Mouse (Mus musculus) small intestine, adult 2 months (tissue): ENCODE measurements at regions not wholly inside any gene's neighbourhood (a gene's known extent, or its start where the extent isn't known, plus 50 kb on each side); places are given as distances from the start of the nearest gene placed in this dataset.

Experiments used
- H3K27ac ChIP-seq: fragments of 200-500 bp; 2 replicates; pipeline ENCODE4 v1.5.1; 2012; ENCODE audit warnings: low read depth, low read length, control low read depth, inconsistent platforms; ENCODE audit not compliant: insufficient read depth
- H3K27me3 ChIP-seq: fragments of 200-500 bp; 2 replicates; pipeline ENCODE4 v1.6.1; 2012; ENCODE audit warnings: mild to moderate bottlenecking, moderate library complexity, low read length, inconsistent platforms; ENCODE audit not compliant: control insufficient read depth, insufficient read depth
- H3K36me3 ChIP-seq: fragments of 200-500 bp; 2 replicates; pipeline ENCODE4 v1.6.1; 2012; ENCODE audit warnings: mild to moderate bottlenecking, low read length, control low read depth, inconsistent platforms; ENCODE audit not compliant: control insufficient read depth, insufficient read depth
- H3K4me1 ChIP-seq: fragments of 200-500 bp; 2 replicates; pipeline ENCODE4 v1.6.1; 2012; ENCODE audit warnings: low read length, inconsistent platforms, mixed read lengths; ENCODE audit not compliant: control insufficient read depth, insufficient read depth, insufficient read length
- H3K4me3 ChIP-seq: fragments of 200-500 bp; 2 replicates; pipeline ENCODE4 v1.5.1; 2012; ENCODE audit warnings: low read depth, mild to moderate bottlenecking, control low read depth, inconsistent platforms, low read length, moderate library complexity
- CTCF ChIP-seq: fragments of 200-500 bp; IDR thresholded peaks from 2 replicates; pipeline ENCODE4 v1.5.1; 2012; ENCODE audit warnings: low read depth, mild to moderate bottlenecking, control low read depth, inconsistent platforms, low read length, moderate library complexity, mixed read lengths; ENCODE audit not compliant: insufficient replicate concordance, insufficient read length; ENCODE audit errors: extremely low read depth
- POLR2A ChIP-seq: fragments of 200-500 bp; IDR thresholded peaks from 2 replicates; pipeline ENCODE4 v1.6.1; 2012; ENCODE audit warnings: low read depth, mild to moderate bottlenecking, control low read depth, inconsistent platforms, low read length, moderate library complexity
- WGBS: fragments of 180-500 bp; shearing (Covaris S2); methylation state at CpG from one replicate; pipeline ENCODE4 v1.1.7; 2018; 5-methylcytosine and 5-hydroxymethylcytosine counted together

DNA sequence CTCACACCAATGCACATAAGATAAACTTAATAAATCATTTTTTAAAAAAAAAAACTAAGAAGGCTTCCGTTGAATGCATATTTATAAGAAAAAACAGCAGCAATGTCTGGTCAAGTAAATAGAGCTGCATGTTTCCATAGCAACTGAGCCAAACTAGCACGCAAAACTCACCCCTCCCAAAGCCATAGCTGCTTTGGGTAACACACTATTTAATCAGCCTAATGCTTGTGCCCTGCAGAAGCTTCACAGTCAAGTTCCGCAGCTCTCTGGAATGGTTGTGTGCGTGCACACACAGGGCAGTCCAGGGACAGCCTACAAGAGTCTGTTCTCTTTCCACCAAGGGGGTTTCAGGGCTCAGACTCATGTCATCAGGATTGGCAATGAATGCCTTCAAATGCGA lies 231.7 kb downstream of the Hlx start:
- no peak for TF ChIP-seq POLR2A
- no peak for TF ChIP-seq CTCF
- Histone ChIP-seq H3K36me3 (no peaks in the 10 kb centered on the region), H3K4me1 (no peaks in the 10 kb centered on the region), H3K27ac (no peak overlapping the region), H3K27me3 (no peaks in the 10 kb centered on the region), H3K4me3 (no peak overlapping the region)
- WGBS, result 61% methylated on average over 5 of the region's 5 CpGs

DNA sequence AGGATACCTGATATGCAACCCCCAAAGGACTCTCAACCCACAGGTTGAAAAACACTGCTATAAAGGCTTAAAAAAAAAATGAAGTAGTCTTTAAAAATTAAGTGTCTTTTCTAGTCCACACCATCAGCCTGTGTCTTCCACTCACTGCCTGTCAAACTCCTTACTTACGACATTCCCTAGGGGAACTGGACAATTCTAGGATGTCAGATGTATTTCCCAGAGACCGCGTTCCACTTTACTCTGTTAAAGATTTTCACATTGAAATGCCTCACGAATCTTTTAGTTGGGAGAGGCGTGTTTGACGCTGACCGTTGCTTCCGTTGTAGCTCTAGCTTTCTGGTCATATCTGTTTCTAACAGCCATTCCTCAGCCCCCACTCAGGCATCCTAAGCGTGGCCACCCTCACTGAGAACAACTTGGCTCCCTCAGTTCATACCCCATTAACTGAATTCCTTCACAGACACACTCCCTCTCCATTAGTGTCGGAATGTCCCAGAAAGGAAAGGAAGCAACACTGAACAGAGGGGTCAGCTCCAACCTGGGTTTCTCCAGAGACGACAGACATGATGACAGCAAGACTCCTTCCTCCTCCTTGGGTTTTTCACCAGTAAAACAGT lies 233.4 kb downstream of the Hlx start:
- WGBS, result 79% methylated on average over 11 of the region's 11 CpGs

DNA sequence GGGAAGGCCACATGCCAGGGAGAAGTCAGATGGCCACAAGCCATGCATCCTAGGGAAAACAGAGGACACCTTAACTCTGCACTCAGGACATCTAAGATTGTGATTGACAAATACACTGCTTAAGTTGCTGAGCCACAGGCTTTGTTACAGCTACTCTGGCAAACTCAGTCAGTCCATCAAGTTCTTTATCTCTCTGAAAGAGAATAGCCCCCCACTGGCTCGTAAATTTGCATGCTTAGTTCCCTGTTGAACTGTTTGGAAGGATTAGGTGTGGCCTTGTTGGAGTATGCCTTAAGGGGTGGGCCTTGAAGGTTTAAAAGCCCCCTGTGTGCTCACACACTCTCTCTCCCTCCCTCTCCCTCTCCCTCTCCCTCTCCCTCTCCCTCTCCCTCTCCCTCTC lies 235.4 kb downstream of the Hlx start:
- Histone ChIP-seq H3K4me1 (no peaks in the 10 kb centered on the region), H3K27me3 (no peaks in the 10 kb centered on the region), H3K27ac (no peak overlapping the region), H3K4me3 (no peak overlapping the region), H3K36me3 (no peaks in the 10 kb centered on the region)
- WGBS, result 15% methylated on average over 1 of the region's 1 CpGs
- TF ChIP-seq POLR2A, result no peak
- no peak for TF ChIP-seq CTCF

More for the DNA sequence above, 233.4 kb downstream of the Hlx start:
- H3K4me1 ChIP-seq, result no peaks in the 10 kb centered on the region
- H3K36me3 ChIP-seq, result no peaks in the 10 kb centered on the region
- no peak overlapping the region for H3K27ac ChIP-seq
- no peak for TF ChIP-seq POLR2A
- TF ChIP-seq CTCF, result no peak
- H3K27me3 ChIP-seq, result no peaks in the 10 kb centered on the region
- no peak overlapping the region for H3K4me3 ChIP-seq

DNA sequence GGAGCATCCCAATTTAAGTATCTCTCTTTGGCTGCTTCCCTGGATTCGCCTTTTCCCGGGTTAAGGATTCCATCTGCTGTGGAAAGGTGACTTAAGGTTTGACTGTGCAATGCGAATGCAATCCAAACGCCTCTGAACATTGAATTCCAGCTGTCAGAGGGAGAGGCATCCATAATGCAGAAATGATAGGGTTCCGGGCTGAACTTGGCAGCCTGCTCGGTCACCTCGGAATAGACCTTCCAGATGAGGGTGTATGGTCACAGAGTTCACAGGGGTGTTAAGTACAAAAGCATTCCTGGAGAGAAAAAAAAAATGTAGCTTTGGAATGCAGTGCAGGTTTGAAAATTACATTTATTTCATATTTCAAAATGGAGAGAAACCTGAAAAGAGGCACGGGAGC lies 238.6 kb downstream of the Hlx start:
- Histone ChIP-seq H3K27me3 (no peaks in the 10 kb centered on the region), H3K4me3 (no peak overlapping the region), H3K27ac (no peak overlapping the region), H3K36me3 (no peaks in the 10 kb centered on the region), H3K4me1 (no peaks in the 10 kb centered on the region)
- TF ChIP-seq POLR2A, result no peak
- TF ChIP-seq CTCF, result no peak
- 79% methylated on average over 8 of the region's 8 CpGs for WGBS

DNA sequence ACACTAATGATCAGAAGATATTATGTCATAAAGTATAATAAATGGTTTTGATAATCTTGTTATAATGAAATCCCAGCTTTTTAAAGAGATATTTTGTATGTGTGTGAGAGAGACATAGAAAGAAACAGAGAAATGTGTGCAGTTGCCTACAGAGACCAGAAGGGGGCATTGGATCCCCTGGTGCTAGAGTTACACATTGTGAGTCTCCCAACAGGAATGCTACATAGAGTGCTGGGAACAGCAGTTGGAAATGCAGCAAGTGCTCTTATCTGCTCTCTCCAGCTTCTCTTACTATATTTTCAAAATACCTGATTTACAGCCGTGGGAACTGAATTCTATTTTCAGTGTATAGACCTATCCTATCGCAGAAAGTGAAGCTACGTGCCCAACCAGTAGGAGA lies 240.3 kb downstream of the Hlx start:
- 92% methylated on average over 3 of the region's 3 CpGs for WGBS
- TF ChIP-seq POLR2A (no peak), CTCF (no peak)
- H3K4me1 ChIP-seq, result no peaks in the 10 kb centered on the region
- no peaks in the 10 kb centered on the region for H3K36me3 ChIP-seq
- no peak overlapping the region for H3K27ac ChIP-seq
- H3K4me3 ChIP-seq, result no peak overlapping the region
- no peaks in the 10 kb centered on the region for H3K27me3 ChIP-seq

DNA sequence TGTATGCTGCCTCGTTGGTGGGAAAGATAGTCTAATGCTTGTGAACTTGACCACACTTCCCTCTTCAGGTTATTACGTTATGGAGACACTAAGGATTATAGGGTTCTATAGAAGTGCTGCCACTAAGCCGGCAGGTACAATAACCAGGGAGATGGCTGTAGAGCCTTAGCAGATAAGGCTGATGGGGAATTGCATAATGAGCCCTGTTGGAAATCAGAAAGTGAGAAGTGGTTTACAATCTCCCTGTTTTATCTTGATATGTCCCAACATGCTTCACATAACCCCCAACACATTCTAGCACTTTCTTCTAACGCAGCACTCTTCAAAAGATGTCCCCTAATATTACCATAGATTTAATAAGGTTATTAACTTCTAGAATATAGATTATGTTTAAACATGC lies 241.2 kb downstream of the Hlx start:
- H3K36me3 ChIP-seq, result no peaks in the 10 kb centered on the region
- no peak overlapping the region for H3K27ac ChIP-seq
- TF ChIP-seq POLR2A (no peak), CTCF (no peak)
- H3K4me1 ChIP-seq, result no peaks in the 10 kb centered on the region
- H3K27me3 ChIP-seq, result no peaks in the 10 kb centered on the region
- WGBS, result 41% methylated on average over 4 of the region's 4 CpGs
- H3K4me3 ChIP-seq, result no peak overlapping the region

DNA sequence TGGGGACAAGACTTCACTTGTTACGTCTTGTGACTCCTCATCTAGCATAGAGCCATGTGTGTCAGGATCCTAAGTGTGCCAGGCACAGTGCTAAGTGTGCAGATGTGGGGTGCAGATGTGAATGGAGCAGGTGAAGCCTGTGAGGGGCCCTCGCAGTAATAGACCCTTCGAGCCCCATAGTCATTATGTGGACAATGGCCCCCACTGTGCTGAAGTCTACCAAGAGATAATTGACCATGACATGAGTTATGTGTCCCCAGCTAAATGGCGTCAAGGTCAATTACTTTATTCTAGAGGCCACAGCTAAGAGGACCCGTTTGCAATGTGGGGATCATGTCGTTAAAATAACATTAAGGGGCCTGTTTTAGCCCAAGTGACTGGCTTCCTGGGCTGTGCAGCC lies 245.0 kb downstream of the Hlx start:
- no peaks in the 10 kb centered on the region for H3K27me3 ChIP-seq
- WGBS, result 68% methylated on average over 6 of the region's 6 CpGs
- no peak for TF ChIP-seq POLR2A
- no peak for TF ChIP-seq CTCF

DNA sequence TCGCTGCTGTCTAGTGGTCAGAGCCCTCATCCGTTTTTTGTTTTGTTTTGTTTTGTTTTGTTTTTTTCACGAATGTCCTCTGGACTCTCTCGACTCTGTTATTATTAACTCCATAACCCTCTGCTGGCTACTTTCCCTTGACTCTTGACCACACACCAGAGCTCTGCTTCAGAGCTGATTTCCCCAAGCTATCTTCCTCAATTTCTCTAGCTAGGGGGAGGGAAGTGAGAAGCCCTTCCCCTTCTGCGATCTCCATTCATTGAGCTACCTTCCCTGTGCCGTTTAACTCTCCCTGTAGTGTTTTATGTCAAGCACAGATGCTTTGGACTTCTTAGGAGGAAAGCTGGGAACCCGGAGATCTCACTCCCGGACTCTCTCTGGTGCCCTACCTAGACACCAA lies 247.6 kb downstream of the Hlx start:
- Histone ChIP-seq H3K27ac (no peak overlapping the region), H3K36me3 (no peaks in the 10 kb centered on the region), H3K27me3 (no peaks in the 10 kb centered on the region), H3K4me3 (no peak overlapping the region), H3K4me1 (no peaks in the 10 kb centered on the region)
- WGBS, result 73% methylated on average over 8 of the region's 8 CpGs
- TF ChIP-seq CTCF (no peak), POLR2A (no peak)

More for the DNA sequence above, 245.0 kb downstream of the Hlx start:
- no peak overlapping the region for H3K4me3 ChIP-seq
- H3K36me3 ChIP-seq, result no peaks in the 10 kb centered on the region
- no peak overlapping the region for H3K27ac ChIP-seq
- H3K4me1 ChIP-seq, result no peaks in the 10 kb centered on the region
